Comparison of ENCODE assay signal across 8 mouse cellular contexts in the genomic region with DNA sequence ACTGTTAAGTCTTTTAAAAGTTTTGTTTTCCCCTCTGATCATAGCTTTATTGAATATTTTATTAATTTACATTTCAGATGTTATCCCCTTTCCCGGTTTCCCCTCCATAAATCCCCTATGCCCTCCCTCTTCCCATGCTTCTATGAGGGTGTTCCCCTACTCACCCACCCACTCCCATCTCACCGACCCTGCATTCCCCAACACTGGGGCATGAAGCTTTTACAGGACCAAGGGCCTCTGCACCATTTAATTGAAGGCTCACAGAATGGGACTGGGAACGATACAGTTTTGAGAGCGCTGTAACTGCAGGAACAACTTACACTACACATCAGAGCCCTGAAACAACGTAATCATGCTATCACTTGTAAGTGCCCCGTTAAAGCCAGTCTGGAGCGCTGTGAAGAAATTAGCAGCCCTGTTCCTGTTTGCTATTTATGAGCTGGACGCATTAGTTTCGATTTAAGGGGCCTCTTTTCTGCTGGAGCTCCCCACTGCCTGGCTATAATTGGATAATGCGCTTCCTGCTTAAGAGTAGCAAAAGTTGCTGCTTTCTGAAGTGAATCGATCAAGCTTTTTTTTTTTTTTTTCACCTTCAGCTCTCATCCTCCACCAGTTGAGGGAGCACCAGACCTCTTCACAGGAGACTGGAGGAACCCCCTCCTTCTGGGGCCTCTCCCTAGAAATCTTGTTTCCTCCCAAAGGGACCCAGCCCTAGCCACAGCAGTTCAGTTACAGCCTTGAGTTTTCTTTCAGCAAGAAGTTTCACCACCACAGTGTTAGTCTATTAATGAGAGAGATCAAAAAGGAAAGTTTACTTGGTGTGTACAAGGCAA.
DNase-seq lines count a peak whose midpoint lies in the region; ATAC-seq and TF ChIP-seq lines count a peak whose summit lies in the region.

No protein-coding gene starts in this region.

- peak overlapping the region; percentile 19; the same call in 1 of the 2 replicates for H3K9ac ChIP-seq in embryonic facial prominence, embryonic 12.5 days
- no peak overlapping the region for H3K9ac ChIP-seq in neural tube, embryonic 12.5 days

- no peaks in the 10 kb centered on the region for H3K9me3 ChIP-seq in embryonic facial prominence, embryonic 12.5 days
- no peaks in the 10 kb centered on the region for H3K9me3 ChIP-seq in neural tube, embryonic 12.5 days

- H3K36me3 ChIP-seq in embryonic facial prominence, embryonic 12.5 days, result no peaks in the 10 kb centered on the region
- no peaks in the 10 kb centered on the region for H3K36me3 ChIP-seq in neural tube, embryonic 12.5 days

- H3K4me2 ChIP-seq in embryonic facial prominence, embryonic 12.5 days (replicated peaks), result peak overlapping the region; percentile 50
- peak overlapping the region; percentile 51 for H3K4me2 ChIP-seq in neural tube, embryonic 12.5 days (replicated peaks)

- H3K27ac ChIP-seq in gastrocnemius, adult 2 months, result no peak overlapping the region
- H3K27ac ChIP-seq in embryonic facial prominence, embryonic 12.5 days, result no peak overlapping the region
- H3K27ac ChIP-seq in neural tube, embryonic 12.5 days, result no peak overlapping the region

- 0 out of 2 replicates have a peak, but pooled peaks have one; percentile 52 for ATAC-seq in embryonic facial prominence, embryonic 12.5 days (ENCODE audit: insufficient number of reproducible peaks, insufficient read depth, low FRiP score, low TSS enrichment)
- ATAC-seq in neural tube, embryonic 12.5 days (ENCODE audit: low FRiP score, low read depth), result peak; percentile 67; the same call in 1 of the 2 replicates

- 0 out of 2 replicates have a peak, but pooled peaks cover 7% of the 10 kb centered on the region for H3K27me3 ChIP-seq in embryonic facial prominence, embryonic 12.5 days
- no peaks in the 10 kb centered on the region for H3K27me3 ChIP-seq in neural tube, embryonic 12.5 days (replicated peaks)

- DNase-seq in gastrocnemius, adult 2 months, result no peak
- no peak for DNase-seq in gastrocnemius, adult 18-20 months (ENCODE audit: low spot score)
- peak; percentile 1 for DNase-seq in 416B (ENCODE audit: low read depth)
- DNase-seq in hindlimb bud, embryonic 11.5 days (ENCODE audit: extremely low spot score, low read depth, low spot score), result peak; percentile 30
- DNase-seq in cerebellum, adult 8-10 months, result no peak
- DNase-seq in lung, postnatal 25 days (ENCODE audit: low spot score), result no peak

- intact Hi-C loops in gastrocnemius, adult 2 months (cut with DNase I), result no loop called here

- WGBS in embryonic facial prominence, embryonic 12.5 days, result 10% methylated on average over 11 of the region's 11 CpGs
- WGBS in neural tube, embryonic 12.5 days, result 19% methylated on average over 11 of the region's 11 CpGs

- no peak; the same call in 1 of the 2 replicates for TF ChIP-seq CTCF in gastrocnemius, adult 2 months (IDR thresholded peaks at IDR 0.05)

- peak overlapping the region; percentile 62 for H3K4me3 ChIP-seq in gastrocnemius, adult 2 months
- H3K4me3 ChIP-seq in embryonic facial prominence, embryonic 12.5 days, result peak overlapping the region; percentile 33
- 0 out of 2 replicates have a peak overlapping the region, but pooled peaks have one; percentile 7 for H3K4me3 ChIP-seq in neural tube, embryonic 12.5 days

- no peaks in the 10 kb centered on the region for H3K4me1 ChIP-seq in embryonic facial prominence, embryonic 12.5 days
- H3K4me1 ChIP-seq in neural tube, embryonic 12.5 days, result peaks cover 7% of the 10 kb centered on the region; the same call in 1 of the 2 replicates

Comparison
In these comparisons a context has a peak if more than half of its experiments do, and no peak if none do; other contexts are left out.
1. DNase-seq: peak in 416B (single experiment) and hindlimb bud, embryonic 11.5 days (single experiment); none in gastrocnemius, adult 2 months (single experiment), gastrocnemius, adult 18-20 months (single experiment), cerebellum, adult 8-10 months (single experiment) and lung, postnatal 25 days (single experiment).
2. H3K4me3 ChIP-seq: peak in every context shown above with its lines; median percentile 62 in gastrocnemius, adult 2 months; 33 in embryonic facial prominence, embryonic 12.5 days; 7 in neural tube, embryonic 12.5 days.